Mouse (Mus musculus) liver, adult 2 months (tissue): ENCODE data around the gene Mier2.

Source experiments
- CTCF ChIP-seq: fragments of 200-500 bp; IDR thresholded peaks from 2 replicates; pipeline ENCODE4 v1.5.1; 2011; ENCODE audit warnings: low read depth, low read length, control low read depth
- POLR2A ChIP-seq: fragments of 200-500 bp; IDR thresholded peaks from 2 replicates; pipeline ENCODE4 v1.6.1; 2011; ENCODE audit warnings: low read length, control low read depth; ENCODE audit not compliant: insufficient read depth; ENCODE audit errors: extremely low read depth

DNA sequence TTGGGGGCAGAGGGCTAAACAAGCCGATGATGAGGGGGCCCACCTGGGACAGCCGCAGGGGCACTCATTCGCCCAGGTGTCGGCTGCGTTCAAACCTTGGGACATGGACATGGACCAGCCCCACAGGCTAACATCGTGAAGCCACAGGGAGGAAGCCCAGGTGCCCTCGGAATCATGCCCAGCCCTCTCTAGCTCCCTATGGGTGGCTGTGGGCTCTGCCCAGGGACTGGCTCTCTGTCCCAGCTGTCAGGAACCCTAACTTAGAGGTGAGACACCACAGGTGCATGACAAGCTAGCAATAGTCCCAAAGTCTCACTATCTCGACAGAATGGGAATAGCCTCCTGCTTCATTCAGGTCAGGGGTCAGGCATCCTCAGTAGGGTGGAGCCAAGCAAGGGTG, 2.5 kb downstream of the Mier2 start:
- no peak for TF ChIP-seq CTCF
- TF ChIP-seq POLR2A: no peak
